Mouse (Mus musculus) spleen, postnatal 10 days (tissue): ENCODE results near the gene Dlg5.

ENCODE experiments used
- DNase-seq, 2 experiments: peaks; one replicate each; pipeline ENCODE4 v3.0.0; 2021 to 2022; ENCODE audit warnings: low spot score in 2 of 2

The Dlg5 gene

DNA sequence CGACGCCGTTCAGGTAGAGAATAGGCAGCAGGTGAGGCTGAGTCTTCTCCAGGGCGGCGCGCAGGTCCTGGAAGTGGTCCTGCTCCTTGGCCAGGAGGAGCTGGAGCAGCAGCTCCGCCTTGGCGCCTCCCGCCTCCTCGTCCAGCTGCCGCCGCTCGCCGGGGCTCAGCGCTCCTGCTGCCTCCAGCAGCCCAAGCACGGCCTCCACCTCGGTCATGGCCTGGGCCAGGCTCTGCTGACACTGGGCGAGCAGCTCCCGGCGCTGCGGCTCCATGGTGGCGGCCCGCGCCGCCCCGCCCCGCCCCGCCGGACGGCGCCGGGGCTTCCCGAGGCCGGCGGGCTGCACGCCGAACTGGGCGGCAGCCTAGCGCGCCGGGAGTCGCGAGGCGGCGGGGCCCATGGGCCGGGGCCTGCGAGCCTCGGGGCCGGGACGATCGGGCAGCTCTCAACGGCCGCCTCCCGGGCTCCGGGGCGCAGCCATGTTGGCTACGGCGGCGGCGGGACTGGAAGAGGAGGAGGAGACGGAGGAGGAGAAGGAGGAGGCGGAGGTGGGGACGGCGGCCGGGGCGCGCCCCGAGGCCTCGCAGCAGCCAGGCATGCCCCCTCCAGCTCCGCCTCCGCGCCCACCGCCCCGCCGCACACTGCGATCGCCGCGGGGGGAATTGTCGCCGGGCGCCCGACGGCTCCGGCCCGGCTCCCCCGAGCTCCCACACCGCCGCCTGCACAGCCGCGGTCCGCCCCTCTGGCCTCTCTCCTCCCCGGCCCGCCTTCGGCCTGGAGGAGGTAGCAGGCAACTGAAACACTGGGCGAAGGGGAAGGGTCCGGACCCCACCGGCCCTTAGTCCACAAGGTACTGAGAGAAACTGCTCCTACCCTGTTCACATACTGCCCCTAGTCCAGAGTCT is at the start of gene Dlg5:
Gene Dlg5 (minus strand): TSS at position 744 of the 905 bp plus-strand sequence.
- peak; percentile 7 to 16 for DNase-seq

GRCm38 (mm10) chr14:24293631-24294030 is 47.9 kb upstream of the Dlg5 start:
- peak in 1 of 2 experiments; percentile 2 for DNase-seq

- DNase-seq: no peak
Measured at GRCm38 (mm10) chr14:24292914-24293313, 47.2 kb upstream of the Dlg5 start, which contains the start of gene E330034G19Rik. Gene E330034G19Rik, plus strand, starts transcription at chr14:24293214.

DNA sequence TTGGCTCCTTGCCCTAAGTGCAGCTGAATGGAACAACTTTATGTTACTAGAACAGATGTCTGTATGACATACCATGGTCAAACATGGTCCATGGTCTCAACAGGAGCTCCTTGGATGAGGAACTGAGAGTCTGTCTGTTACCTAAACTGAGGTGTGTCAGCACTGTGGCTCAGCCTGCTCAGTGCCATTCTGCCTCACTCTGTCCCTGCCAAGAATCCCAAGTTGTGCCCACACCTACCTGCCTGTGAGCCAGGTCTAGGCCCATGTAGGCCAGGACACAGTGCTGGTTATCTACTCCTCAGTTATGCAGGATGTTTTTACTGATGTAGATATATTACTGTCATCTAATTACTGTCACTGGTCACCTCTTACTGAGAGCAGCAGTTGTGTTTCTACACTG is 45.0 kb upstream of the Dlg5 start:
- DNase-seq: no peak

- DNase-seq: no peak
Measured at GRCm38 (mm10) chr14:24286136-24286535, 40.4 kb upstream of the Dlg5 start.

GRCm38 (mm10) chr14:24282276-24282675 is 36.6 kb upstream of the Dlg5 start:
- DNase-seq: no peak

GRCm38 (mm10) chr14:24281278-24281677 is 35.6 kb upstream of the Dlg5 start:
- DNase-seq: no peak

DNA sequence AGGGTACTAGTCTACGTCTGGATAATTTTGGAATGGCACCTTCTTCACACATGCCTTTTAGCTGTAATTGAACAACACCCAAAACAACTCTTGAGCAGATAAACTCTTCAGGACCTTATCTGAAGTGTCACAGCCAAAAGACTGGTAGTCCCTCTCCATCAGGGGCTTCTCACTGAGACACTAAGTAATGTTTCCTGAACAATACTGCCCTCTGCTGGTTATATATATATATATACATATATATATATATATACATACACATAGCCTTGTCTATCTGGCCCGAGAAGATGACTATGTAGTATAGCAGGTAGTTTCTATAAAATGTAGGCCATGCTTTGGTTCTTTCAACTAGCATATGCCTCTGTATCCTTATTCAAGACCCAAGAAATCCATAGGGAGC is 29.8 kb upstream of the Dlg5 start:
- DNase-seq: no peak

DNA sequence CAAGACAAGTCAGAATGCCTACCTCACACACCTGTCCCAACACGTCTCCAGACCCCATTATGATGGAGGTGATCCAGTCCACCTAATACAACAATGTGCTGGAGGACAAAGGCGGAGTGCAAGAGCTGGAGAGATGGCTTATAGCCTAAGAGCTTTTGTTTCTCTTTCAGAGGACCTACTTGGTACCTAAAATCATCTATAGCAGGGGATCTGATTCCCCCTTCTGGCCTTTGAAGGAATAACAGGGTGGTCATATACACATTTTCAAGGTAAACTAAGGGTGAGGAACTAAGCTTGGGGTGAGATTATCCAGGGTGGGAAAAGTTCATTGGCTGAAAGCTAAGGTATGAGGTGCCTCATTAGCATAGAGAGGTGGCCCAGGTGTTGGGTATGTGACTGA is 27.9 kb upstream of the Dlg5 start:
- no peak for DNase-seq

- no peak for DNase-seq
Measured at GRCm38 (mm10) chr14:24269571-24269970, 23.9 kb upstream of the Dlg5 start.

DNA sequence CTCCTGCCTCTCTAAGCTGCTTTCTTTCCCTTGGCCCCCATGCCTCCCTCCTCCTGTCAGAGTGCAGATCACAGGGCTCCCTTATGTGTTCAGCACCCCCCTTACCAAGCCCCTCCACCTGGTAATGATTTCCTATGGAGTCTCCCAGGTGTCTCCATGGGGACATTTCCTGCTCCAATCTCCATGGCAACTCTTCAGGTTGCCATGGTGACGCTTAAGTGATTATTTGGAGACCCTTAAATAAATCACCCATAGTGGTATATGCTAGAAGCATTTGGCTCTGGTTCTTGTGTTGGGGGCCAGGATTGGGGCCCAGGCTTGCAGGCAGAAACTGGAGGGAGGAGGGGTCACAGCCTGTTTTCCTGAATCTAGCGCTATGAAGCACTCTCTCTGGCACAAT is 17.2 kb upstream of the Dlg5 start:
- DNase-seq: no peak

GRCm38 (mm10) chr14:24262382-24262781 is 16.7 kb upstream of the Dlg5 start:
- DNase-seq: no peak

GRCm38 (mm10) chr14:24260391-24260790 is 14.7 kb upstream of the Dlg5 start:
- DNase-seq: no peak

DNA sequence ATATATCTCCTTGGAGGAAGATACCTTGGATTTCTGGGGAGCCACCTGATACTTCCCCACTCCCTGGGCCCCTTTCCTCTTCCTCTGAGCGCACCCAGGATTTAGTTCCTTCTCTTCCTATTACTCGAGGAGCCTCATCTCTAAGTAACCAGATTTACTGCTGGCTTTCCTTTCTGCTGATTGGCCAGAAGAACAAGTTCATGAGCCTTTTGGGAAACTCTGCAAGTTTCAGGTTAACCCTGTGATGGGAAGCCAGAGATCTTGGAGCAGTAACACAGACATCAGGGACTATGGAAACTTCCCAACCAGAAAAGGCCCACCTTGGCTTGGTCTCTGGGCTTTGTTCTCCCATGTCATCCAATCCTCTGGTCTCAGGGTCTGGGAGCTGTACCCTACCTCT is 10.2 kb upstream of the Dlg5 start:
- DNase-seq: no peak

DNA sequence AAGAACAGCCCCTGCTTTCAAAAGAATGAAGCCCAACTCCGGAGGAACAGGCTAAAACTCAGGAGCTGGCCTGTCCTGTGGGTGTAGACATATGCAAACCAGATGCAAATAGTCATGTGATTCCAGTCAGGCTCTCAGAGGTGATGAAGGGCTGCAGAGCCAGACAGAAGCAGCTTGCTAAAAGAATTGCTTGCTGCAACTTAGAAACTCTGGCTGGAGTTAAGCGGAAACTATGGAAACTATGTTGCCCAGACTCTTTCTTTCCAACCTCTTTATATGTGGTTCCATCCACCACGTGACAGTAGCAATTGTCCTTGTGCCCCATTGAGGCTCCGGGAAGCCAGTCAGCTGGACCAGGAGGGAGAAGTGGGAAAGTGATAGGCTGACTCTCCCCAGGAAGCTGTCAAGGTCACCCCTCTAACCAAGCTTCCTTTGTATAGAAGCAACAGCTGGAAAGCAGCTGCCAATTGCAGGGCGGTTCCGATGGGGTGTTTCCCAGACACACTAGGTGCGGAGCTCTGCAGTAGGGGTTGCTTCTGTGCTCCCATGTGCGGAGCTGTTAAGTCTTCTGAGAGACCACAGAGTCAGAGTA is 8.0 kb upstream of the Dlg5 start:
- DNase-seq: no peak

GRCm38 (mm10) chr14:24251326-24251725 is 5.6 kb upstream of the Dlg5 start:
- no peak for DNase-seq

DNA sequence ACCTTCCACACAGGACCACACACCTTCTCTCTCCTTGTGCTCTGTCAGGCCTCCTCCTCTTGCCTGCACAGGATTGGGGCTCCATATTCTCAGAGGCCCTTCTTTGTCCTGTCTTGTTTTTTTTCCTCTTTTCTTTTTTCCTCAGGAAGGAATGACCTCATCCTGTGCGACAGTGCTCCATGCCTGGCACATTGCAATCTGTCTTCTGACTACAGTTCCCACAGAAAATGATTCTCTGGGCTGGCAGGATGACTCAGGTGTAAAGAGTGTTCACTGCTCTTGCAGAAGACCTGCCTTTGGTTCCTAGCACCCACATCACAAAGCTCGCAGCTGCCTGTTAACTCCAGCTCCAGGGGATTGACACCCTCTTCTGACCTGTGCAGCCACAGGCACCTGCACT is 4.2 kb upstream of the Dlg5 start:
- DNase-seq: no peak

DNA sequence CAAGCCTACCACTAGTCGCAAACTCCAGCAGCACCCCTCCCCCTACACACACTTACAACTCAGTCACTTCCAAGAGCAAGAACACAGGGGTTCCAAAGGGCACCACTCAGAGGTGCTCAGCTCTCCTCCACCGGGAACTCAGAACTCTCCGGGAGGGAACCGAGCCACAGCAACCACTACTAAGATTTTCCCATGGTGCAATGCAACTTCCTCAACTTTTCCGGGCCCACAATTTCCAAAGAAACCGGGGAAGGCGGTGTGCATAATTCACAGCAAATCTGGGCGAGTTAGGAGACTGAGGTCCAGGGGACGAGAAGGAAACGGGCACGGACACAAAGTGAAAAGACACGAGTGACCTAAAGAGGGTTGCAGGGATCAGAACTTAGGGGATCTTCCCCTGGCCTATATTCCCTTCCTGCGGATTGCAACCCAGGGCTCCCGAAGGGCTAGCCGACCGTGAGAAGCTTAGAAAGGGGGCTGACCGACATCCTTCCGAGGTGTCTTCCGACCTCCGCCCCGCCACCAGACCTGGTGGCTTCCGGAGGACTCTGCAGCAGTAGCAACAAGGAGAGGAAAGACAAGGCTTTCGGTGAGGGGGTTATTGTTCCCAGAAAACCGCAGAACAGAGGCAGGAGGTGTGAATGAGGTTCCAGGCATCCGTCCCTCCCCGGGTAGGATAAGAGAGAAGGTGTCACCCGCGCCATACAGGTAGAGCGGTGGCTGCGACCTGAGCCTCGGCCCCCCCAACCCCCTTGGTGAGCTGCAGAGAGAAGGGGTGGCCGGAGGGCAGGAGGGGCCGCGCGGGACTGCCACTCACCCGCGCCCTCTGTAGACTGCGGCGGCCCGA is 1.2 kb downstream of the Dlg5 start:
- DNase-seq: no peak

DNA sequence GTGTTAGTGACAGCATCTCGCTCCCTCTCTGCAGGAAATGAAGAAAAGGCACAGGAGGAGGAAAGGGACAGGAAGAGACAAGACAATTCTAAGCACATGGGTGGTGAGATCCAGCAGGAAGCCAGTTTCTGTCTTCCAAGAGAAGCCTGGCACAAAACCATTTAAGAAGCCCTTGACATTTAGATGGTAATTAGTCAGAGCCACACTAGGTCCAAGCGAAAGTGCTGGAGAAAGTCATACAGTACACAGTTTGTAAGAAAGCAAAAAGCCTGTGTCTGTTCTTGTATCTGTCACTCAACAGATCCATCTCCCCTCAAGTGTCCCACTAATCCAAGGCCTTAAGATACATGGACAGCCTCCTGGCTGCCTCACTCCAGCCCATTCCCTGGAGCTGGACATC is 3.7 kb downstream of the Dlg5 start:
- DNase-seq: no peak

GRCm38 (mm10) chr14:24240831-24241230 is 4.9 kb downstream of the Dlg5 start:
- DNase-seq: no peak

DNA sequence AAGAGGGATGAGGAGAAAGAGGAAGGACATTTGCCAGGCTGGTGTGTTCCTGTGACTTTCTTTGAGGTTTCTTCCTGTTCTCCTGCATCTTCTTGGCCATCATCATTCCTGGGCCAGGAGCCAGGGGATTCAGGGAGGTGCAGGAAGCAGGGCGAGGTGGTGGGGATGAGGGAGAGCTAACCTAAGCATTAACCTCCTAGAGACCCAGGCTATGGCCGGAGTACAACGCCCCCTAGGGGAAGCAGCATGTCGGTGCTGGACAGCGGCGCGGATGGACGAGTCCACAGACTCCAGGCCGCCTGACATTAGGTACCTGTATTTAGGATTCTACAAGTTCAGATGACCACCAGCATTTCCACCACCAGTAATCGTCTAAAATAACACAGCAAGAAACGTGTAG is 6.1 kb downstream of the Dlg5 start:
- no peak for DNase-seq

DNA sequence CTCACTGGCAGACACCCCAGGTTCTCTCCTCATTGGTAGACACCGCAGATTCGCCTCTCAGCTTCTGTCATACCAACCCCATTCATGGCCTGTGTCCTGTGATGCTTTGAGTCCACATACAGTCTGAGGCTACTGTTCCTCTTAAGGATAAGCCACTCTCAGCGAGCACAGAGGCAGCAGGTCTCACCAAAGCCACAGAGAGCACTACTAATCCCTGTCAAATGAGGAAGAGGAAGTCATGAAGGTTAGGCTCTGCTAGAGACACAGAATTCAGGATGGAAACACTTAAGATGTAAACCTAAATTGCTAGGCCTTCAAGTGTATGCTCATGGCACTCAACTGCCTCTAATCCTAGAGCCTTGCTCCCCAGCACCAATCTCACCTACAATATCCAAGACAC is 9.8 kb downstream of the Dlg5 start:
- DNase-seq: no peak
